Mouse (Mus musculus): ENCODE results near the gene Gng7. TPM values are rescaled to one million over a fixed set of nuclear protein-coding genes. Genes with fewer than 3 reads are reported as not detected.

The Gng7 gene
- polyA plus RNA-seq, 1 experiment from 2014 or later: 5.2 TPM

DNA sequence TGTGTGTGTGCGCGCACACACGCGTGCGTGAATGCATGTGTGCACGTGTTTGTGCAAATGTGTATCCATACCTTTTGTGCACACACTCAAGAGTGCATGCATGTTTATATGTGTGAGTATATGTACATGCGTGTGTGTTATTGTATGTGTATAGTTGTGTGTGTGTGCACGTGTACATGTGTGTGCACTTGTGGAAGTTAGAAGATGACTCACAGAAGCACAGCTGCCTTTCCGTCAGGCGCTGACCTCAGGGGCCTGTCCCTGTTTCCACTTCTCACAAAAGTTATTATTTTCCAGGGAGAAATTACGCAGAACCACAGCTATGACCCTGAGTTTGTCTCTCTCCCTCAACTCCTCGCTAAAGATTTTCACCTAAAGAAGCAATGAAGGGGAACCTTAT is 30.5 kb downstream of the Gng7 start:
- no peak overlapping the region for H3K4me2 ChIP-seq (ENCODE audit: low read depth, low read length)
- no peak overlapping the region for H3K27ac ChIP-seq (ENCODE audit: low read length)
- no peak overlapping the region for H3K9ac ChIP-seq (ENCODE audit: low read length)
- no peaks in the 10 kb centered on the region for H3K36me3 ChIP-seq (ENCODE audit: control insufficient read depth, insufficient read depth, low read length)
- 86% methylated on average over 12 of the region's 12 CpGs for WGBS
- no peak for ATAC-seq (ENCODE audit: insufficient read depth, low FRiP score)
- peaks cover 8% of the 10 kb centered on the region for H3K4me1 ChIP-seq (ENCODE audit: control insufficient read depth, insufficient read depth, low read length)
- H3K9me3 ChIP-seq (replicated peaks; ENCODE audit: control insufficient read depth, low read length): no peaks in the 10 kb centered on the region
- H3K27me3 ChIP-seq (ENCODE audit: control insufficient read depth, insufficient read depth, low read length): peaks cover 3% of the 10 kb centered on the region; the same call in 1 of the 2 replicates
- no peak overlapping the region for H3K4me3 ChIP-seq (replicated peaks; ENCODE audit: low read length)

GRCm38 (mm10) chr10:80982381-80982780 is 32.4 kb downstream of the Gng7 start:
- Histone ChIP-seq H3K4me3 (replicated peaks; ENCODE audit: low read length) (no peak overlapping the region), H3K27ac (ENCODE audit: low read length) (no peak overlapping the region), H3K9me3 (replicated peaks; ENCODE audit: control insufficient read depth, low read length) (no peaks in the 10 kb centered on the region), H3K27me3 (ENCODE audit: control insufficient read depth, insufficient read depth, low read length) (peaks cover 3% of the 10 kb centered on the region; the same call in 1 of the 2 replicates), H3K36me3 (ENCODE audit: control insufficient read depth, insufficient read depth, low read length) (no peaks in the 10 kb centered on the region), H3K9ac (ENCODE audit: low read length) (no peak overlapping the region), H3K4me1 (ENCODE audit: control insufficient read depth, insufficient read depth, low read length) (peaks cover 4% of the 10 kb centered on the region; the same call in 1 of the 2 replicates), H3K4me2 (ENCODE audit: low read depth, low read length) (no peak overlapping the region)
- peak; percentile 36; the same call in 1 of the 2 replicates for ATAC-seq (ENCODE audit: insufficient read depth, low FRiP score)
- WGBS: 44% methylated on average over 4 of the region's 4 CpGs

GRCm38 (mm10) chr10:80981564-80982112 is 33.1 kb downstream of the Gng7 start:
- ATAC-seq (ENCODE audit: insufficient read depth, low FRiP score): no peak
- no peak overlapping the region for H3K4me2 ChIP-seq (ENCODE audit: low read depth, low read length)
- no peaks in the 10 kb centered on the region for H3K9me3 ChIP-seq (replicated peaks; ENCODE audit: control insufficient read depth, low read length)
- no peak overlapping the region for H3K9ac ChIP-seq (ENCODE audit: low read length)
- peaks cover 4% of the 10 kb centered on the region; the same call in 1 of the 2 replicates for H3K4me1 ChIP-seq (ENCODE audit: control insufficient read depth, insufficient read depth, low read length)
- H3K36me3 ChIP-seq (ENCODE audit: control insufficient read depth, insufficient read depth, low read length): no peaks in the 10 kb centered on the region
- H3K27ac ChIP-seq (ENCODE audit: low read length): no peak overlapping the region
- no peak overlapping the region for H3K4me3 ChIP-seq (replicated peaks; ENCODE audit: low read length)
- H3K27me3 ChIP-seq (ENCODE audit: control insufficient read depth, insufficient read depth, low read length): peaks cover 3% of the 10 kb centered on the region; the same call in 1 of the 2 replicates
- WGBS: 57% methylated on average over 7 of the region's 7 CpGs

GRCm38 (mm10) chr10:80975478-80975877 is 39.3 kb downstream of the Gng7 start:
- H3K9ac ChIP-seq (ENCODE audit: low read length): no peak overlapping the region
- WGBS: 74% methylated on average over 11 of the region's 11 CpGs

GRCm38 (mm10) chr10:80973722-80974121 is 41.0 kb downstream of the Gng7 start:
- H3K27me3 ChIP-seq (ENCODE audit: control insufficient read depth, insufficient read depth, low read length): no peaks in the 10 kb centered on the region
- 60% methylated on average over 1 of the region's 1 CpGs for WGBS

More at GRCm38 (mm10) chr10:80975478-80975877, 39.3 kb downstream of the Gng7 start:
- no peaks in the 10 kb centered on the region for H3K27me3 ChIP-seq (ENCODE audit: control insufficient read depth, insufficient read depth, low read length)
- H3K4me3 ChIP-seq (replicated peaks; ENCODE audit: low read length): no peak overlapping the region
- no peak for ATAC-seq (ENCODE audit: insufficient read depth, low FRiP score)
- H3K9me3 ChIP-seq (replicated peaks; ENCODE audit: control insufficient read depth, low read length): no peaks in the 10 kb centered on the region
- no peaks in the 10 kb centered on the region for H3K36me3 ChIP-seq (ENCODE audit: control insufficient read depth, insufficient read depth, low read length)
- no peak overlapping the region for H3K4me2 ChIP-seq (ENCODE audit: low read depth, low read length)
- no peak overlapping the region for H3K27ac ChIP-seq (ENCODE audit: low read length)
- H3K4me1 ChIP-seq (ENCODE audit: control insufficient read depth, insufficient read depth, low read length): peaks cover 7% of the 10 kb centered on the region

GRCm38 (mm10) chr10:80972071-80972987 is 42.4 kb downstream of the Gng7 start:
- Histone ChIP-seq H3K4me3 (replicated peaks; ENCODE audit: low read length) (no peak overlapping the region), H3K4me2 (ENCODE audit: low read depth, low read length) (no peak overlapping the region), H3K27me3 (ENCODE audit: control insufficient read depth, insufficient read depth, low read length) (no peaks in the 10 kb centered on the region), H3K27ac (ENCODE audit: low read length) (no peak overlapping the region; the same call in 1 of the 2 replicates), H3K9me3 (replicated peaks; ENCODE audit: control insufficient read depth, low read length) (no peaks in the 10 kb centered on the region), H3K4me1 (ENCODE audit: control insufficient read depth, insufficient read depth, low read length) (peaks cover 7% of the 10 kb centered on the region), H3K9ac (ENCODE audit: low read length) (no peak overlapping the region), H3K36me3 (ENCODE audit: control insufficient read depth, insufficient read depth, low read length) (no peaks in the 10 kb centered on the region)
- ATAC-seq (ENCODE audit: insufficient read depth, low FRiP score): no peak
- 33% methylated on average over 11 of the region's 11 CpGs for WGBS

More at GRCm38 (mm10) chr10:80973722-80974121, 41.0 kb downstream of the Gng7 start:
- H3K4me1 ChIP-seq (ENCODE audit: control insufficient read depth, insufficient read depth, low read length): peaks cover 7% of the 10 kb centered on the region
- no peaks in the 10 kb centered on the region for H3K9me3 ChIP-seq (replicated peaks; ENCODE audit: control insufficient read depth, low read length)
- no peak overlapping the region for H3K4me2 ChIP-seq (ENCODE audit: low read depth, low read length)
- H3K36me3 ChIP-seq (ENCODE audit: control insufficient read depth, insufficient read depth, low read length): no peaks in the 10 kb centered on the region
- ATAC-seq (ENCODE audit: insufficient read depth, low FRiP score): no peak
- H3K9ac ChIP-seq (ENCODE audit: low read length): no peak overlapping the region
- H3K4me3 ChIP-seq (replicated peaks; ENCODE audit: low read length): no peak overlapping the region
- H3K27ac ChIP-seq (ENCODE audit: low read length): no peak overlapping the region

GRCm38 (mm10) chr10:80971533-80971932 is 43.2 kb downstream of the Gng7 start:
- Histone ChIP-seq H3K9me3 (replicated peaks; ENCODE audit: control insufficient read depth, low read length) (no peaks in the 10 kb centered on the region), H3K27me3 (ENCODE audit: control insufficient read depth, insufficient read depth, low read length) (no peaks in the 10 kb centered on the region), H3K4me1 (ENCODE audit: control insufficient read depth, insufficient read depth, low read length) (peaks cover 14% of the 10 kb centered on the region), H3K27ac (ENCODE audit: low read length) (no peak overlapping the region), H3K9ac (ENCODE audit: low read length) (no peak overlapping the region), H3K36me3 (ENCODE audit: control insufficient read depth, insufficient read depth, low read length) (no peaks in the 10 kb centered on the region), H3K4me3 (replicated peaks; ENCODE audit: low read length) (no peak overlapping the region), H3K4me2 (ENCODE audit: low read depth, low read length) (no peak overlapping the region)
- WGBS: 59% methylated on average over 15 of the region's 15 CpGs
- peak; percentile 42; the same call in 1 of the 2 replicates for ATAC-seq (ENCODE audit: insufficient read depth, low FRiP score)

DNA sequence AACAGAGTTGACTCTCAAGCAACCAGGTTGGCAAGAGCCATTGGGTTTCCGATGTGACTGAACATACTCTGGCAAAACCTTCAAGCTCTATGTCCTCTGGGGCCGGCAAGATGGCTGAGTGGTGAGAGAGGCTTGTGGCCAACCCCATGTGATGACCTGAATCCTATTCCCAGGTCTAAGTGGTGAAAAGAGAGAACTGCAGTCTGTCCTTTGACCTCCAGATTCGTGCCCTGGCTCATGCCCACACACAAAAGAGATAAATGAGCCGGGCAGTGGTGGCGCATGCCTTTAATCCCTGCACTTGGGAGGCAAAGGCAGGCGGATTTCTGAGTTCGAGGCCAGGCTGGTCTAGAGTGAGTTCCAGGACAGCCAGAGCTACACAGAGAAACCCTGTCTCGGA is 44.6 kb downstream of the Gng7 start:
- Histone ChIP-seq H3K4me2 (ENCODE audit: low read depth, low read length) (no peak overlapping the region), H3K27me3 (ENCODE audit: control insufficient read depth, insufficient read depth, low read length) (no peaks in the 10 kb centered on the region), H3K4me3 (replicated peaks; ENCODE audit: low read length) (no peak overlapping the region), H3K9ac (ENCODE audit: low read length) (no peak overlapping the region), H3K36me3 (ENCODE audit: control insufficient read depth, insufficient read depth, low read length) (no peaks in the 10 kb centered on the region), H3K4me1 (ENCODE audit: control insufficient read depth, insufficient read depth, low read length) (peaks cover 14% of the 10 kb centered on the region), H3K27ac (ENCODE audit: low read length) (no peak overlapping the region), H3K9me3 (replicated peaks; ENCODE audit: control insufficient read depth, low read length) (no peaks in the 10 kb centered on the region)
- no peak for ATAC-seq (ENCODE audit: insufficient read depth, low FRiP score)
- 84% methylated on average over 8 of the region's 8 CpGs for WGBS

GRCm38 (mm10) chr10:80969298-80969697 is 45.4 kb downstream of the Gng7 start:
- no peak for ATAC-seq (ENCODE audit: insufficient read depth, low FRiP score)
- no peaks in the 10 kb centered on the region for H3K27me3 ChIP-seq (ENCODE audit: control insufficient read depth, insufficient read depth, low read length)
- H3K4me1 ChIP-seq (ENCODE audit: control insufficient read depth, insufficient read depth, low read length): peaks cover 14% of the 10 kb centered on the region
- no peak overlapping the region for H3K4me3 ChIP-seq (replicated peaks; ENCODE audit: low read length)
- H3K9ac ChIP-seq (ENCODE audit: low read length): no peak overlapping the region
- no peak overlapping the region for H3K4me2 ChIP-seq (ENCODE audit: low read depth, low read length)
- H3K9me3 ChIP-seq (replicated peaks; ENCODE audit: control insufficient read depth, low read length): no peaks in the 10 kb centered on the region
- H3K36me3 ChIP-seq (ENCODE audit: control insufficient read depth, insufficient read depth, low read length): no peaks in the 10 kb centered on the region
- WGBS: 81% methylated on average over 3 of the region's 3 CpGs
- no peak overlapping the region for H3K27ac ChIP-seq (ENCODE audit: low read length)

Data from stomach, embryonic 16.5 days (tissue).